Mouse (Mus musculus): Measurements from ENCODE around the gene March1. TPM values are rescaled to one million over a fixed set of nuclear protein-coding genes. Genes with fewer than 3 reads are reported as not detected.
"Not testable (repeated sequence)": the region's sequence is repeated elsewhere in the genome, so short reads cannot be mapped to it uniquely, and the experiment has no call there.

The March1 gene
- total and polyA plus RNA-seq, 2 experiments from 2014 or later = 50.4 to 52.5 TPM

DNA sequence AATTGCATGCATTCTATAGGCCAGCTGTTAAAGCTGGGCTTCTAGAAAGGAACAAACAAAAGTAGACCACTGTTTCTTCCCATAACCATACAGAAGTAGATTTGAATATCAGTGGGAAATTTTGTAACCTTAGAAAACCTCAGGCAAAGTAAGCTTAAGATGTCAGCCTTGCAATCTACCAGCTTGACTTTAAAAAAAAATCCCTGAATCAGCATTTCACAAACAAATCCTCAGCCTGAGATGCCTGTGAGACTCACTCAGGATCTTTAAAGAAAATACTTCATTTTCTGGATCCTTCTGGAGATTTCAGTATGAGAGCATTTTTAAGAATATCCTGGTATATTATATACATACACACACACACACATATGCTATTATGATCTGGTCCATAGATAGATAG is 780.1 kb downstream of the March1 start:
- H3K36me3 ChIP-seq (ENCODE audit: insufficient read depth, low read length) = no peaks in the 10 kb centered on the region
- no peak overlapping the region for H3K4me2 ChIP-seq (ENCODE audit: low read depth, low read length, poor library complexity, severe bottlenecking)
- no peak overlapping the region for H3K9ac ChIP-seq (replicated peaks; ENCODE audit: low read length, poor library complexity, severe bottlenecking)
- H3K9me3 ChIP-seq (ENCODE audit: low read length) = no peaks in the 10 kb centered on the region
- no peak for DNase-seq (ENCODE audit: low spot score)
- H3K27me3 ChIP-seq (ENCODE audit: insufficient read depth, low read length) = no peaks in the 10 kb centered on the region
- H3K27ac ChIP-seq (ENCODE audit: low read depth, low read length) = no peak overlapping the region
- no peak for TF ChIP-seq CTCF (IDR thresholded peaks at IDR 0.05)
- no peak for ATAC-seq (ENCODE audit: low FRiP score)
- H3K4me3 ChIP-seq (ENCODE audit: low read depth, low read length) = no peak overlapping the region
- H3K4me1 ChIP-seq (ENCODE audit: insufficient read depth, low read length) = no peaks in the 10 kb centered on the region

DNA sequence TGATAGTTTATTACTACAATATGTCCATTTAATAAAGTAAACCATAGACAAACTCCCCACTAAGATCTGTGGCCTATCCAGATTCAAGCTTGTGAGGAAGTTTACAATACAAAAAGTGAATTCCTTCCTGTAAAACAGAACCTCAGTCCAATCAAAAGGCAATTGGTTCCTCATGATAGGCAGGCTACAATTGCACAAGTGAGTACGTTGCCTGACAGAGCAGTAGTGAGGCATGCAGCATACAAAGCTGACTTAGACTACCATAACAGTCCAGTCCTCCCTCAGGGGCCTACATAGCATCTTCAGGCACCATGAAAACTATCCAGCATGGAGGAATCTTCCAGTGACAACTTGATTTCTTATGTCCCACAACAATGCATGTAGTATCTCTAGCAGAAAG is 782.4 kb downstream of the March1 start:
- no peak for DNase-seq (ENCODE audit: low spot score)
- H3K9me3 ChIP-seq (ENCODE audit: low read length) = no peaks in the 10 kb centered on the region
- no peak overlapping the region for H3K4me2 ChIP-seq (ENCODE audit: low read depth, low read length, poor library complexity, severe bottlenecking)
- no peak overlapping the region for H3K9ac ChIP-seq (replicated peaks; ENCODE audit: low read length, poor library complexity, severe bottlenecking)
- WGBS = 73% methylated on average over 1 of the region's 1 CpGs
- H3K36me3 ChIP-seq (ENCODE audit: insufficient read depth, low read length) = no peaks in the 10 kb centered on the region
- H3K4me1 ChIP-seq (ENCODE audit: insufficient read depth, low read length) = no peaks in the 10 kb centered on the region
- H3K27ac ChIP-seq (ENCODE audit: low read depth, low read length) = no peak overlapping the region
- no peak overlapping the region for H3K4me3 ChIP-seq (ENCODE audit: low read depth, low read length)
- no peak for ATAC-seq (ENCODE audit: low FRiP score)
- H3K27me3 ChIP-seq (ENCODE audit: insufficient read depth, low read length) = no peaks in the 10 kb centered on the region
- no peak for TF ChIP-seq CTCF (IDR thresholded peaks at IDR 0.05)

DNA sequence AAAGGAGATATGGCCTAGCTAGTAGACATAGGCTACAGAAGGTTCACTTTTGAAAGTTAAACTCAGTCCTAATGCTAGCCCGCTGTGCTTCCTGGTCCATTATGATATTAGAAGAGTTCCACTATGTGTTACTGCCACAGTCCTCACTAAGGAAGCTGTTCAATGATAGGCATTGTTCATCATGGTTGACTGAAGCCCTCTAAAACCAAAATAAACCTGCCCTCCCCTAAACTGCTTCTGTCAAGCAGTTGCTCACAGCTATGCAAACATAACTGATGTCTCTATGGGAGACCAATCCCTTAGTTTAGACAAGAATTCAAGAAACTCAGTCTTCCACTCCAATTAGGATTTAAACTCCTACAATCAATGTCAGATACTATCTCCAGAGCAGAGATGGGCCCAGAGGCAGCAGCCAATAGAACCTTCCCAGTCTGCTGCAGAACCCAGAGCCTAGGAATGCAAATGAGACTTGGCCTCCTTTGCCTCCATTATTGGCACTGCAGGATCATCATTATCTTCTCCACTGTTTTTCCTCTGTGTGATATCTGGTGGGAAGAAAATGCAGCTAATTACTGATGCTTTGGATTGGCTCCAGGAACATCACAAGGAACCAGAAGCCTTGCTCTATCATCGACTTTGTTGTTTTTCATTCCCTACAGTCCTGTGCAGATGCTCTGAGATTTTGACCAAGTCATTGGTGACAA is 787.2 kb downstream of the March1 start:
- no peak for ATAC-seq (ENCODE audit: low FRiP score)
- no peaks in the 10 kb centered on the region for H3K27me3 ChIP-seq (ENCODE audit: insufficient read depth, low read length)
- H3K36me3 ChIP-seq (ENCODE audit: insufficient read depth, low read length) = no peaks in the 10 kb centered on the region
- no peak overlapping the region for H3K4me2 ChIP-seq (ENCODE audit: low read depth, low read length, poor library complexity, severe bottlenecking)
- no peak overlapping the region for H3K9ac ChIP-seq (replicated peaks; ENCODE audit: low read length, poor library complexity, severe bottlenecking)
- no peak for TF ChIP-seq CTCF (IDR thresholded peaks at IDR 0.05)
- H3K27ac ChIP-seq (ENCODE audit: low read depth, low read length) = no peak overlapping the region
- DNase-seq (ENCODE audit: low spot score) = peak; percentile 19
- H3K9me3 ChIP-seq (ENCODE audit: low read length) = no peaks in the 10 kb centered on the region
- 87% methylated on average over 2 of the region's 2 CpGs for WGBS
- no peaks in the 10 kb centered on the region for H3K4me1 ChIP-seq (ENCODE audit: insufficient read depth, low read length)
- H3K4me3 ChIP-seq (ENCODE audit: low read depth, low read length) = no peak overlapping the region

DNA sequence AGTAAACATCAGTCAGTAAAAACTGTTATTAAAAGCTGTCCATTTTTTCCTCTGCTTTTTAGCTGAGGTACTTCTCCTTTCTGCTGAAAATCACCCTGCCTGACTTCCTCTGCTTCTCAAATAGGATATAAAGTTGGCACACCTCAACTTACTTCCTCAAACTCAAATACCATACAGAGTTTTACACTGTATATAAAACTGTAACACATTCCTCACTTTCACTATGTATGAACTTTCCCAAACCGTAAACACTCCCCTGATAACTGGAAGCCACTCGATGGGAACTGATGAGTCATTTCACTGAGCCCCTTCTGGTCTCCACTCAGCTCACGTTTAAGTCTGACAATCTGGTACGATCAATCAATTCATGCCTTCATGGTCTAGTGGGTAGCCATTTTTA is 788.1 kb downstream of the March1 start:
- H3K9me3 ChIP-seq (ENCODE audit: low read length); H3K27me3 ChIP-seq (ENCODE audit: insufficient read depth, low read length); H3K4me3 ChIP-seq (ENCODE audit: low read depth, low read length); H3K4me1 ChIP-seq (ENCODE audit: insufficient read depth, low read length); H3K9ac ChIP-seq (replicated peaks; ENCODE audit: low read length, poor library complexity, severe bottlenecking); H3K27ac ChIP-seq (ENCODE audit: low read depth, low read length); H3K36me3 ChIP-seq (ENCODE audit: insufficient read depth, low read length); DNase-seq (ENCODE audit: low spot score); ATAC-seq (ENCODE audit: low FRiP score); H3K4me2 ChIP-seq (ENCODE audit: low read depth, low read length, poor library complexity, severe bottlenecking): not testable (repeated sequence)
- WGBS = 81% methylated on average over 4 of the region's 4 CpGs

DNA sequence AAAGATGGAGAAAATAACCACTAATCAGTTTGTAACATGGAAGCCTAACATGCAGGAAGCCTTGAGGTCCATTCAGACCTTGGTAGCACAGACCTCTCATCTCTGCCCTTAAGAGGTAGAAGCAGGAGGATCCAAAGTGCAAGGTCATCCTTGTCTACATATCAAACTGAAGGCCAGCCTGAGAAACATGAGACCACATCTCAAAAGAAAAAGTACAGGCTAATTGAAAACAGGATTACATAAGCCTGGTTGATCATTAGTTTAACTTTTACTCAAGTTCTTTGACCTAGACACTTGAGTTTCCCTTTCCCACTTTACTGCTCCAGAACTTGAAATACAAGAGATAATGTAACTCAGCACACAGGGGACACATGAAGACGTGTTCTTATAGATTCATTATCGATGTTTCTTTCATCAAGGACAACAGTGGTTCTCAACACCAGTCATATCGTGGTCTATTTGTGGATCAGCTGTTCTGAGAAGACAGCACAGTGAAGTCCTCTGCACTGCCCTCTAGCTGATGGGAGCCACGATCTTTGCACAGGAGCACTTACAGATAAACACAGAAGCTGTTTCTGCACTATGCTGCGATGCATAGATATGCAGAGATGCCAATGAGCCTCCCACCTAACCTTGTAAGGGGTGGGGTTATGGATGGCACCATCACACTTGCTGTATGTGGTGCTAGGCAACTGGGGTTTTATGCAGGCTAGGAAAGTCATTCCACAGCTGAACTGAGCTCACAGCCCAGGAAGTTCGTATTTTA is 789.1 kb downstream of the March1 start:
- no peaks in the 10 kb centered on the region for H3K4me1 ChIP-seq (ENCODE audit: insufficient read depth, low read length)
- WGBS = 88% methylated on average over 6 of the region's 6 CpGs
- ATAC-seq (ENCODE audit: low FRiP score) = no peak
- H3K27ac ChIP-seq (ENCODE audit: low read depth, low read length) = no peak overlapping the region
- no peak overlapping the region for H3K4me2 ChIP-seq (ENCODE audit: low read depth, low read length, poor library complexity, severe bottlenecking)
- no peak for TF ChIP-seq CTCF (IDR thresholded peaks at IDR 0.05)
- H3K4me3 ChIP-seq (ENCODE audit: low read depth, low read length) = no peak overlapping the region
- no peak overlapping the region for H3K9ac ChIP-seq (replicated peaks; ENCODE audit: low read length, poor library complexity, severe bottlenecking)
- no peaks in the 10 kb centered on the region for H3K27me3 ChIP-seq (ENCODE audit: insufficient read depth, low read length)
- no peaks in the 10 kb centered on the region for H3K36me3 ChIP-seq (ENCODE audit: insufficient read depth, low read length)
- H3K9me3 ChIP-seq (ENCODE audit: low read length) = no peaks in the 10 kb centered on the region
- no peak for DNase-seq (ENCODE audit: low spot score)

DNA sequence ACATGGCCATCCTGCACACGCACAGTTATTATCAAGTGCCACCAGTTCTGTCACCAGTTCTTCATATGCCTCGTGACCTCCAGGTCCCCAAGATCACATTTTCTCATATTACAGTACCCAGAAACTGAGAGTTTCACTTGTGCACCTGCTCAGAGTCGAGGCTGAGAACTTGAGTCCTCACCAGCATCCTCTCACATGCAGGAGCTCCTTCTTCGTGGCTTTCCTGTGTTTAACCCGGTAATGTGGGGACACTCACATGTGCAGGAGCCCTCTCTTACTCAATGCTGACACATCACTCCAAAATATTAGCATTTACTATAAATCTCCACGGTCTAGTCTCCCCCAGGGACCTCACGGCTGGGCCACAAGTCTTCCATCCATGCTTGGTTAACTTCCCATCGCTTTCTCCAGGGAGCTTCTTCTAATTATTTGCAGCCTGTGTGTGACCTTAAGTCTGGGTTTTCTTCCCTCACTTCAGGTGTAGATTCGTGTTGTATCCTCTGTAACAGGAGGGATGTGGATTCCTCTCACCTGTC is 792.4 kb downstream of the March1 start:
- Histone ChIP-seq H3K4me1 (ENCODE audit: insufficient read depth, low read length) (no peaks in the 10 kb centered on the region), H3K4me2 (ENCODE audit: low read depth, low read length, poor library complexity, severe bottlenecking) (no peak overlapping the region), H3K27me3 (ENCODE audit: insufficient read depth, low read length) (no peaks in the 10 kb centered on the region), H3K36me3 (ENCODE audit: insufficient read depth, low read length) (no peaks in the 10 kb centered on the region), H3K9me3 (ENCODE audit: low read length) (no peaks in the 10 kb centered on the region), H3K9ac (replicated peaks; ENCODE audit: low read length, poor library complexity, severe bottlenecking) (no peak overlapping the region), H3K4me3 (ENCODE audit: low read depth, low read length) (no peak overlapping the region), H3K27ac (ENCODE audit: low read depth, low read length) (no peak overlapping the region)
- ATAC-seq (ENCODE audit: low FRiP score) (no peak), DNase-seq (ENCODE audit: low spot score) (no peak)
- 83% methylated on average over 9 of the region's 9 CpGs for WGBS
- TF ChIP-seq CTCF (IDR thresholded peaks at IDR 0.05) = no peak
